ENCODE assay signal across 8 mouse cellular contexts in the genomic region with DNA sequence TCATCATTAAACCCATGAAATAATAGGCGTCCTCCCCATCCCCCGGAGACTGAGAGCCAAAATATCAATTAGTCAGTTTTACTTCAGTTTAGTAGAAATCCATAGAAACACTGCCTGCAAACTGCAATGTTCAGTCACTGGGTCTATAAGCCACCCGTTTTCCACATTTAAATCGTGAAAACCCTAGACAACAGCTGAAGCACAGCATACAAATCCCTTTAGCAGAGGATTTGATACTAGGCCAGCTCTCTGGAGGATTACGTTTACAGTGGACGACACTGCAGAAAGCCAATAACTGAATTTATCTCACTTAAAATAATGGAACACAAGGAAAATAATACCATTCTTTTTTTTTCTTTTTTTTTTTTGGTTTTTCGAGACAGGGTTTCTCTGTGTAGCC. TPM values are rescaled to one million over a fixed set of nuclear protein-coding genes. Genes with fewer than 3 reads are reported as not detected.
DNase-seq lines count a peak whose midpoint lies in the region; ATAC-seq and TF ChIP-seq lines count a peak whose summit lies in the region.

No protein-coding gene starts in this region.

- no peaks in the 10 kb centered on the region for H3K27me3 ChIP-seq in liver, adult 2 months (ENCODE audit: control insufficient read depth, insufficient read depth, low read length)
- H3K27me3 ChIP-seq in embryonic facial prominence, embryonic 10.5 days (replicated peaks; ENCODE audit: low read depth, poor library complexity, severe bottlenecking), result no peaks in the 10 kb centered on the region
- no peaks in the 10 kb centered on the region for H3K27me3 ChIP-seq in intestine, embryonic 16.5 days (replicated peaks; ENCODE audit: control insufficient read depth, insufficient read depth, low read length)
- no peaks in the 10 kb centered on the region for H3K27me3 ChIP-seq in neural tube, embryonic 14.5 days (ENCODE audit: control insufficient read depth, insufficient read depth, low read length)

- H3K36me3 ChIP-seq in liver, adult 2 months (ENCODE audit: control insufficient read depth, insufficient read depth, low read length), result peaks cover 25% of the 10 kb centered on the region
- H3K36me3 ChIP-seq in embryonic facial prominence, embryonic 10.5 days (replicated peaks), result peaks cover 51% of the 10 kb centered on the region
- H3K36me3 ChIP-seq in intestine, embryonic 16.5 days (ENCODE audit: control insufficient read depth, insufficient read depth, low read length), result peaks cover 9% of the 10 kb centered on the region
- peaks cover 20% of the 10 kb centered on the region for H3K36me3 ChIP-seq in neural tube, embryonic 14.5 days (ENCODE audit: control insufficient read depth, insufficient read depth, low read length)

- no peak for ATAC-seq in intestine, embryonic 16.5 days
- no peak for ATAC-seq in neural tube, embryonic 14.5 days (ENCODE audit: low read depth)

- H3K4me2 ChIP-seq in intestine, embryonic 16.5 days (ENCODE audit: low read depth, low read length), result peak overlapping the region; percentile 79
- peak overlapping the region; percentile 86 for H3K4me2 ChIP-seq in neural tube, embryonic 14.5 days (ENCODE audit: low read depth, low read length)

- no peak for TF ChIP-seq POLR2A in liver, adult 2 months (IDR thresholded peaks at IDR 0.05; ENCODE audit: extremely low read depth, insufficient read depth, low read length)

- 8% methylated on average over 7 of the region's 7 CpGs for WGBS in liver, adult 2 months
- WGBS in embryonic facial prominence, embryonic 10.5 days, result 41% methylated on average over 7 of the region's 7 CpGs
- WGBS in intestine, embryonic 16.5 days, result 19% methylated on average over 7 of the region's 7 CpGs
- WGBS in neural tube, embryonic 14.5 days, result 28% methylated on average over 7 of the region's 7 CpGs

- no peak for TF ChIP-seq CTCF in liver, adult 2 months (IDR thresholded peaks at IDR 0.05; ENCODE audit: low read depth, low read length)

- peaks cover 14% of the 10 kb centered on the region; the same call in 1 of the 2 replicates for H3K79me2 ChIP-seq in liver, adult 2 months (ENCODE audit: control insufficient read depth, insufficient read depth, low read length)

- H3K4me1 ChIP-seq in liver, adult 2 months (ENCODE audit: control insufficient read depth, insufficient read depth, low read length), result peaks cover 15% of the 10 kb centered on the region
- H3K4me1 ChIP-seq in embryonic facial prominence, embryonic 10.5 days, result peaks cover 23% of the 10 kb centered on the region
- H3K4me1 ChIP-seq in intestine, embryonic 16.5 days (ENCODE audit: control insufficient read depth, insufficient read depth, low read length), result peaks cover 12% of the 10 kb centered on the region
- H3K4me1 ChIP-seq in neural tube, embryonic 14.5 days (ENCODE audit: control insufficient read depth, insufficient read depth, low read length), result peaks cover 25% of the 10 kb centered on the region

- peak overlapping the region; percentile 28; the same call in 1 of the 2 replicates for H3K9ac ChIP-seq in liver, adult 2 months (ENCODE audit: low read depth, low read length)
- peak overlapping the region; percentile 58 for H3K9ac ChIP-seq in intestine, embryonic 16.5 days (ENCODE audit: low read depth, low read length)
- H3K9ac ChIP-seq in neural tube, embryonic 14.5 days (replicated peaks; ENCODE audit: low read depth, low read length), result no peak overlapping the region; the same call in 1 of the 2 replicates

- no peak overlapping the region for H3K27ac ChIP-seq in liver, adult 2 months (replicated peaks; ENCODE audit: insufficient read depth, low read depth, low read length)
- H3K27ac ChIP-seq in embryonic facial prominence, embryonic 10.5 days (replicated peaks), result no peak overlapping the region
- no peak overlapping the region for H3K27ac ChIP-seq in intestine, embryonic 16.5 days (ENCODE audit: low read length)
- H3K27ac ChIP-seq in neural tube, embryonic 14.5 days (ENCODE audit: low read depth, low read length), result no peak overlapping the region

- no peaks in the 10 kb centered on the region for H3K9me3 ChIP-seq in embryonic facial prominence, embryonic 10.5 days
- no peaks in the 10 kb centered on the region for H3K9me3 ChIP-seq in intestine, embryonic 16.5 days (ENCODE audit: control insufficient read depth, low read length)
- no peaks in the 10 kb centered on the region for H3K9me3 ChIP-seq in neural tube, embryonic 14.5 days (ENCODE audit: control insufficient read depth, low read length)

- DNase-seq in liver, adult 2 months (ENCODE audit: extremely low read depth, low read depth, low spot score), result no peak
- DNase-seq in liver, result no peak
- no peak for DNase-seq in embryonic facial prominence, embryonic 10.5 days (ENCODE audit: low spot score)
- no peak for DNase-seq in adrenal gland, postnatal 25 days
- no peak for DNase-seq in right cerebral cortex, adult 18-20 months
- no peak for DNase-seq in urinary bladder, postnatal 25 days (ENCODE audit: low spot score)

- peak overlapping the region; percentile 26; the same call in 1 of the 2 replicates for H3K4me3 ChIP-seq in liver, adult 2 months (ENCODE audit: insufficient read depth, low read depth, low read length)
- H3K4me3 ChIP-seq in embryonic facial prominence, embryonic 10.5 days, result peak overlapping the region; percentile 86
- H3K4me3 ChIP-seq in intestine, embryonic 16.5 days (ENCODE audit: low read length), result peak overlapping the region; percentile 81
- peak overlapping the region; percentile 67 for H3K4me3 ChIP-seq in neural tube, embryonic 14.5 days (ENCODE audit: low read depth, low read length)

RNA-seq across cellular contexts. Expression of gene Rsrc2, which starts 1.6 kb away (rescaled TPM):
- 29.1 and 44.2 TPM in 2 replicates for total RNA-seq in liver, adult 2 months (2014; rRNA removed)
- polyA plus RNA-seq in liver, adult 2 months (2012; rRNA removed), result 3.7 and 7.0 TPM in 2 replicates
- polyA plus RNA-seq in embryonic facial prominence, embryonic 10.5 days (2016; fragmentation: Nextera tagmentation; extraction: Ambion mirVana), result 142 and 144 TPM in 2 replicates
- polyA plus RNA-seq in intestine, embryonic 16.5 days (2015; fragmentation: Nextera tagmentation; extraction: Ambion mirVana), result 73.3 and 78.0 TPM in 2 replicates
- polyA plus RNA-seq in neural tube, embryonic 14.5 days (2014; fragmentation: Nextera tagmentation; extraction: Ambion mirVana), result 135 and 140 TPM in 2 replicates
- total RNA-seq in adrenal gland, postnatal 25 days (2021), result 96.8 and 108 TPM in 2 replicates

RNA-seq across cellular contexts. Expression of gene Kntc1, which starts 1.9 kb away (rescaled TPM):
- total RNA-seq in liver, adult 2 months (2014; rRNA removed), result 0.37 and 0.94 TPM in 2 replicates
- 0.04 and 0.26 TPM in 2 replicates for polyA plus RNA-seq in liver, adult 2 months (2012; rRNA removed)
- 45.3 and 46.4 TPM in 2 replicates for polyA plus RNA-seq in embryonic facial prominence, embryonic 10.5 days (2016; fragmentation: Nextera tagmentation; extraction: Ambion mirVana)
- polyA plus RNA-seq in intestine, embryonic 16.5 days (2015; fragmentation: Nextera tagmentation; extraction: Ambion mirVana), result 14.6 and 15.1 TPM in 2 replicates
- 4.3 and 5.2 TPM in 2 replicates for polyA plus RNA-seq in neural tube, embryonic 14.5 days (2014; fragmentation: Nextera tagmentation; extraction: Ambion mirVana)
- total RNA-seq in adrenal gland, postnatal 25 days (2021), result 7.1 and 7.2 TPM in 2 replicates

RNA-seq across cellular contexts. Expression of gene Zcchc8, which starts 26.7 kb away (rescaled TPM):
- 9.0 and 12.1 TPM in 2 replicates for total RNA-seq in liver, adult 2 months (2014; rRNA removed)
- polyA plus RNA-seq in liver, adult 2 months (2012; rRNA removed), result 9.6 and 12.7 TPM in 2 replicates
- polyA plus RNA-seq in embryonic facial prominence, embryonic 10.5 days (2016; fragmentation: Nextera tagmentation; extraction: Ambion mirVana), result 86.3 and 93.8 TPM in 2 replicates
- polyA plus RNA-seq in intestine, embryonic 16.5 days (2015; fragmentation: Nextera tagmentation; extraction: Ambion mirVana), result 50.9 and 54.8 TPM in 2 replicates
- 72.5 and 80.6 TPM in 2 replicates for polyA plus RNA-seq in neural tube, embryonic 14.5 days (2014; fragmentation: Nextera tagmentation; extraction: Ambion mirVana)
- total RNA-seq in adrenal gland, postnatal 25 days (2021), result 52.9 and 57.5 TPM in 2 replicates

Comparison
In these comparisons a context has a peak if more than half of its experiments do, and no peak if none do; other contexts are left out.
1. H3K4me3 ChIP-seq: peak in every context shown above with its lines; median percentile 86 in embryonic facial prominence, embryonic 10.5 days; 81 in intestine, embryonic 16.5 days; 67 in neural tube, embryonic 14.5 days; 26 in liver, adult 2 months.